Mouse (Mus musculus) B cell, adult (primary cell): Measurements from ENCODE around the gene Prl8a1. TPM values are rescaled to one million over a fixed set of nuclear protein-coding genes. Genes with fewer than 3 reads are reported as not detected.

Experiments used
- total RNA-seq: library from RNA; stranded (reverse); gene quantifications from 4 replicates; pipeline ENCODE4 v1.2.4, GENCODE M21; 2023; ENCODE audit not compliant: inconsistent age

Prl8a1 gene
- not detected in 4 replicates for total RNA-seq

DNA sequence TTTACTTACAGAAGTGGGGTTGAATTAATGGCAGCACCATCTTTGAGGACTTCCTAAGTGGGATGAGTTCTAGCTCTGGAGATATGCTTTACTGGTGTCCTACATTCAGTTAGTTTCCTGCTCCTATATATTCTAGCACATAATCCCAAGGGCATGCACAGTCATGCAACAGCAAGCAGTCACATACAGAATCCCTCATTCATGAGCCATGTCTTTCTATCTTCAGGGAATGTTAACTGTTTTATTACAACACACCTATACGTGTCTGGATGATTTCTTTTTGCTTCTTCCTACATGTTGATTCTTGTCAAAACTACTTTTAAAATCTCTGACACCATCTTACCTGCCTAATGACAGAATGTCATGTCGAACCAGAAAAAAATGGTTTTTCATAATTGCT lies at the start of gene Prl8a1:
Gene Prl8a1, minus strand, starts transcription at position 101 of the 400 bp plus-strand sequence.

GRCm38 (mm10) chr13:27610482-27610881 lies 28.5 kb upstream of the Prl8a1 start, which contains the start of gene Prl7b1:
Prl7b1 (minus strand) TSS chr13:27610582.

DNA sequence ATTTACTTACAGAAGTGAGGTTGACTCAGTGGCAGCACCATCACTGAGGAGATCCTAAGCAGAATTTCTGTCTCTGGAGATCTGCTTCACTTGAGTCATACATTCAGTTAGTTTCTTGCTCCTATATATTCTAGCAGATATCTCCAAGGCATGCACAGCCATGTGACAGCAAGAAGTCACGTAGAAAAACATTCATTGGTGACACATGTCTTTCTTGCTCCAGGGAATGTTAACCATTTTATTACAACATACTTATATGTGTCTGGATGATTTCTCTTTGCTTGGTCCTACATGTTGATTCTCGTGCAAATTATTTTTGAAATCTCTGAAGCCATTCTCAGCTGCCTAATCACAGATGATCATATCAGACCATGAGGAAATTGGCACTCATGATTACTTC lies 17.5 kb downstream of the Prl8a1 start, which contains the start of gene Prl8a9:
Gene Prl8a9, minus strand, starts transcription at position 101 of the 400 bp plus-strand sequence.

Other genes starting within 250 kb of the Prl8a1 start
- not detected in 4 replicates for gene Prl8a2, start 236.5 kb downstream of the Prl8a1 start, total RNA-seq
- gene Prl2b1, start 191.3 kb downstream of the Prl8a1 start, total RNA-seq, result not detected in 4 replicates
- gene Prl8a6, start 143.5 kb downstream of the Prl8a1 start, total RNA-seq, result not detected in 4 replicates
- not detected in 4 replicates for gene Prl8a8, start 69.0 kb downstream of the Prl8a1 start, total RNA-seq
- not detected in 4 replicates for gene Prl8a9, start 17.6 kb downstream of the Prl8a1 start, total RNA-seq
- not detected in 4 replicates for gene Prl7b1, start 28.4 kb upstream of the Prl8a1 start, total RNA-seq
- gene Prl7a1, start 60.3 kb upstream of the Prl8a1 start, total RNA-seq, result not detected in 4 replicates
- gene Prl7a2, start 85.9 kb upstream of the Prl8a1 start, total RNA-seq, result not detected in 4 replicates
- gene Prl7d1, start 134.6 kb upstream of the Prl8a1 start, total RNA-seq, result not detected in 4 replicates
- gene Prl7c1, start 198.6 kb upstream of the Prl8a1 start, total RNA-seq, result not detected in 4 replicates
- not detected in 4 replicates for gene Prl2a1, start 219.5 kb upstream of the Prl8a1 start, total RNA-seq